Mouse (Mus musculus): Measurements from ENCODE around the gene Gm3415.
"Not testable (repeated sequence)": the region's sequence is repeated elsewhere in the genome, so short reads cannot be mapped to it uniquely, and the experiment has no call there.

GRCm38 (mm10) chr5:146571830-146572734 is 16.1 kb downstream of the Gm3415 start:
- not testable (repeated sequence) for TF ChIP-seq SRF (IDR thresholded peaks at IDR 0.05; ENCODE audit: control insufficient read depth, insufficient read length, low read depth); CEBPB (IDR thresholded peaks at IDR 0.05; ENCODE audit: insufficient read depth, poor library complexity, severe bottlenecking); MAX (IDR thresholded peaks at IDR 0.05; ENCODE audit: low read depth); USF1 (IDR thresholded peaks at IDR 0.05; ENCODE audit: low read depth); MYOD1 (IDR thresholded peaks at IDR 0.05; ENCODE audit: control insufficient read depth in 1 of 3, insufficient read length in 2 of 3, low read depth in 2 of 3); MYOG (IDR thresholded peaks at IDR 0.05; ENCODE audit: control insufficient read depth in 1 of 3, insufficient read depth in 1 of 3, insufficient read length in 2 of 3, low read depth in 2 of 3); POLR2A (IDR thresholded peaks at IDR 0.05; ENCODE audit: insufficient read length, low read depth); POLR2AphosphoS2 (IDR thresholded peaks at IDR 0.05; ENCODE audit: insufficient read length, low read depth); E2F4 (IDR thresholded peaks at IDR 0.05; ENCODE audit: insufficient read depth); TCF12 (IDR thresholded peaks at IDR 0.05; ENCODE audit: insufficient read depth, poor library complexity, severe bottlenecking)

Measured in myocyte (in vitro differentiated cells).